16 mouse cellular contexts compared by ENCODE assay signal in genomic region chr9:24776487-24776886, GRCm38 (mm10). TPM values are rescaled to one million over a fixed set of nuclear protein-coding genes. Genes with fewer than 3 reads are reported as not detected.
DNase-seq lines count a peak whose midpoint lies in the region; ATAC-seq lines count a peak whose summit lies in the region.
"Had no signal": no experiment of that assay in that cellular context is flagged by ENCODE, and none has a peak within 500 bp of the region (broad histone marks: within the 10 kb centered on the region; RNA-seq: fewer than 3 reads in every experiment).

No protein-coding gene starts in this region.

- H3K4me3 ChIP-seq in hindbrain, embryonic 11.5 days (ENCODE audit: low read depth, low read length): no peak overlapping the region
- H3K4me3 ChIP-seq in hindbrain, embryonic 12.5 days: no peak overlapping the region
- no peak overlapping the region for H3K4me3 ChIP-seq in embryonic facial prominence, embryonic 11.5 days (ENCODE audit: low read depth, low read length)
- no peak overlapping the region for H3K4me3 ChIP-seq in neural tube, embryonic 11.5 days (ENCODE audit: low read depth, low read length)
- H3K4me3 ChIP-seq: forebrain, embryonic 13.5 days; neural tube, embryonic 12.5 days had no signal

- H3K27ac ChIP-seq in hindbrain, embryonic 11.5 days (ENCODE audit: low read depth, low read length): no peak overlapping the region
- H3K27ac ChIP-seq in hindbrain, embryonic 12.5 days: no peak overlapping the region
- no peak overlapping the region for H3K27ac ChIP-seq in embryonic facial prominence, embryonic 11.5 days (replicated peaks; ENCODE audit: low read depth, low read length)
- H3K27ac ChIP-seq in neural tube, embryonic 11.5 days (ENCODE audit: low read depth, low read length): no peak overlapping the region
- H3K27ac ChIP-seq: forebrain, embryonic 13.5 days; neural tube, embryonic 12.5 days had no signal

- H3K9ac ChIP-seq in hindbrain, embryonic 11.5 days (ENCODE audit: low read depth, low read length): no peak overlapping the region
- no peak overlapping the region for H3K9ac ChIP-seq in hindbrain, embryonic 12.5 days
- no peak overlapping the region for H3K9ac ChIP-seq in embryonic facial prominence, embryonic 11.5 days (replicated peaks; ENCODE audit: low read length)
- H3K9ac ChIP-seq in neural tube, embryonic 11.5 days (ENCODE audit: low read length): no peak overlapping the region
- H3K9ac ChIP-seq: forebrain, embryonic 13.5 days; neural tube, embryonic 12.5 days had no signal

- WGBS in hindbrain, embryonic 11.5 days: 0% methylated on average over 9 of the region's 9 CpGs
- WGBS in hindbrain, embryonic 12.5 days: 0% methylated on average over 9 of the region's 9 CpGs
- WGBS in embryonic facial prominence, embryonic 11.5 days: under 1% methylated on average over 9 of the region's 9 CpGs
- 2% methylated on average over 9 of the region's 9 CpGs for WGBS in neural tube, embryonic 11.5 days

- peaks cover 12% of the 10 kb centered on the region for H3K4me1 ChIP-seq in hindbrain, embryonic 11.5 days (replicated peaks; ENCODE audit: control insufficient read depth, insufficient read depth, low read length)
- peaks cover 30% of the 10 kb centered on the region for H3K4me1 ChIP-seq in hindbrain, embryonic 12.5 days
- H3K4me1 ChIP-seq in embryonic facial prominence, embryonic 11.5 days (ENCODE audit: control insufficient read depth, insufficient read depth, low read length): peaks cover 3% of the 10 kb centered on the region; the same call in 1 of the 2 replicates
- H3K4me1 ChIP-seq in neural tube, embryonic 11.5 days (ENCODE audit: control insufficient read depth, insufficient read depth, low read length): peaks cover 6% of the 10 kb centered on the region

- ATAC-seq in hindbrain, embryonic 11.5 days (ENCODE audit: low FRiP score): no peak
- ATAC-seq in hindbrain, embryonic 12.5 days (ENCODE audit: low FRiP score): no peak
- no peak for ATAC-seq in embryonic facial prominence, embryonic 11.5 days (replicated peaks; ENCODE audit: insufficient number of reproducible peaks, low FRiP score, low TSS enrichment, low read depth)
- no peak for ATAC-seq in neural tube, embryonic 11.5 days (ENCODE audit: insufficient read depth, low FRiP score, low TSS enrichment)
- ATAC-seq: forebrain, embryonic 13.5 days; lung, postnatal 0 days had no signal

- no peak overlapping the region for H3K4me2 ChIP-seq in hindbrain, embryonic 11.5 days (replicated peaks; ENCODE audit: low read depth, low read length)
- no peak overlapping the region for H3K4me2 ChIP-seq in hindbrain, embryonic 12.5 days (replicated peaks)
- H3K4me2 ChIP-seq in embryonic facial prominence, embryonic 11.5 days (ENCODE audit: low read depth, low read length): no peak overlapping the region
- H3K4me2 ChIP-seq in neural tube, embryonic 11.5 days (ENCODE audit: low read depth): no peak overlapping the region
- H3K4me2 ChIP-seq: forebrain, embryonic 13.5 days; neural tube, embryonic 12.5 days had no signal

- H3K27me3 ChIP-seq in hindbrain, embryonic 11.5 days (ENCODE audit: control insufficient read depth, insufficient read depth, low read length): peaks cover 91% of the 10 kb centered on the region
- H3K27me3 ChIP-seq in hindbrain, embryonic 12.5 days: peaks cover 96% of the 10 kb centered on the region
- H3K27me3 ChIP-seq in embryonic facial prominence, embryonic 11.5 days (ENCODE audit: control insufficient read depth, insufficient read depth, low read length): peaks cover 65% of the 10 kb centered on the region
- H3K27me3 ChIP-seq in neural tube, embryonic 11.5 days (ENCODE audit: control insufficient read depth, insufficient read depth, low read length): peaks cover 99% of the 10 kb centered on the region

- no peaks in the 10 kb centered on the region for H3K9me3 ChIP-seq in hindbrain, embryonic 11.5 days (ENCODE audit: control insufficient read depth, low read length)
- no peaks in the 10 kb centered on the region for H3K9me3 ChIP-seq in hindbrain, embryonic 12.5 days (replicated peaks)
- no peaks in the 10 kb centered on the region for H3K9me3 ChIP-seq in embryonic facial prominence, embryonic 11.5 days (replicated peaks; ENCODE audit: control insufficient read depth, low read length)
- H3K9me3 ChIP-seq in neural tube, embryonic 11.5 days (ENCODE audit: control insufficient read depth, low read length): no peaks in the 10 kb centered on the region
- H3K9me3 ChIP-seq: forebrain, embryonic 13.5 days; neural tube, embryonic 12.5 days had no signal

- DNase-seq in hindbrain, embryonic 11.5 days (ENCODE audit: low spot score): peak; percentile 69
- peak; percentile 74 for DNase-seq in WW6 (ENCODE audit: low read depth, low spot score)
- DNase-seq in embryonic facial prominence, embryonic 11.5 days (ENCODE audit: low spot score): peak; percentile 49
- DNase-seq in neural tube, embryonic 11.5 days (ENCODE audit: low spot score): peak; percentile 50
- DNase-seq in adrenal gland, adult 2 months: no peak
- DNase-seq in B cell, adult 2 months: no peak
- DNase-seq: cerebellum, adult 9-10 months had no signal

- H3K36me3 ChIP-seq in hindbrain, embryonic 11.5 days (ENCODE audit: control insufficient read depth, insufficient read depth, low read length): no peaks in the 10 kb centered on the region
- H3K36me3 ChIP-seq in hindbrain, embryonic 12.5 days: no peaks in the 10 kb centered on the region
- no peaks in the 10 kb centered on the region for H3K36me3 ChIP-seq in embryonic facial prominence, embryonic 11.5 days (replicated peaks; ENCODE audit: control insufficient read depth, insufficient read depth, low read depth, low read length)
- H3K36me3 ChIP-seq in neural tube, embryonic 11.5 days (ENCODE audit: control insufficient read depth, insufficient read depth, low read length): no peaks in the 10 kb centered on the region
- H3K36me3 ChIP-seq: neural tube, embryonic 12.5 days had no signal

RNA-seq across cellular contexts. Expression of gene Tbx20, which starts 2.4 kb away (rescaled TPM):
- polyA plus RNA-seq in hindbrain, embryonic 11.5 days (2014; fragmentation: Nextera tagmentation; extraction: Ambion mirVana): 1.7 and 4.3 TPM in 2 replicates
- polyA plus RNA-seq in hindbrain, embryonic 12.5 days (2016; fragmentation: Nextera tagmentation; extraction: Ambion mirVana): 3.0 and 3.1 TPM in 2 replicates
- polyA plus RNA-seq in embryonic facial prominence, embryonic 11.5 days (2014; fragmentation: Nextera tagmentation; extraction: Ambion mirVana): 0.84 and 0.85 TPM in 2 replicates
- 0.29 and 0.31 TPM in 2 replicates for polyA plus RNA-seq in neural tube, embryonic 11.5 days (2014; fragmentation: Nextera tagmentation; extraction: Ambion mirVana)
- total RNA-seq in adrenal gland, adult 2 months (2021): 10 to 100 TPM; 22.4 to 34.6 TPM
- 3.5 and 5.0 TPM in 2 replicates for polyA plus RNA-seq in adrenal gland, adult 2 months (2012; rRNA removed)
- total RNA-seq: granulocyte monocyte progenitor cell, adult 5-6 weeks; layer of hippocampus, adult 18-20 months; left cerebral cortex, postnatal 10 days; megakaryocyte-erythroid progenitor cell, adult 5-6 weeks had no signal
- polyA plus RNA-seq: kidney, embryonic 14.5 days had no signal

Comparison
In these comparisons a context has a peak if more than half of its experiments do, and no peak if none do; other contexts are left out.
1. DNase-seq: peak in hindbrain, embryonic 11.5 days (single experiment), WW6 (single experiment), embryonic facial prominence, embryonic 11.5 days (single experiment) and neural tube, embryonic 11.5 days (single experiment); none in adrenal gland, adult 2 months (single experiment) and B cell, adult 2 months (0 of 2).